In the genomic region with DNA sequence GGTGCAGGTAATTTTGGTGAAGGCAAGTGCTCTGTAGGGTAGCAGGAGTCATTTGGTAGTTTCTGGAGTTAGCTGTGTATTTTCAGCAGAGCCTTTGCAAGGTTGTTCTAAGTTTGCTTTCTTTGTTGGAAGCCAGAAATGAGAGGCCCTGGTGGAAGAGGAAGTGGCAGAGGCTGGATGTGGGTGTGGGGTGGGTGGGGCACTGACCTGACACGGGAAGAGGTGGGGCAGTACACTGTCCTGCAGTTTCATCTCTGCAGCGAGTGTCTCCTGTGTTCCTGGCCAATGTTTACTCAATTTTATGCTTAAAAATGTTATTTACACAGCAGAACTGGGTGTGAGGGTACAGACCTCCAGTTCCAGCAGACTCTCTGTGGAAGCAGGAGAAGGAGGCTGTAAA, we compare ENCODE assay signal across 19 mouse cellular contexts.
A peak's percentile ranks its signal among the peaks of the same experiment; 100 is the strongest.
DNase-seq lines count a peak whose midpoint lies in the region; ATAC-seq and TF ChIP-seq lines count a peak whose summit lies in the region.
"Had no signal": no experiment of that assay in that cellular context is flagged by ENCODE, and none has a peak within 500 bp of the region (broad histone marks: within the 10 kb centered on the region; RNA-seq: fewer than 3 reads in every experiment).

No protein-coding gene starts in this region.

- no peaks in the 10 kb centered on the region for H3K9me3 ChIP-seq in intestine, embryonic 16.5 days (ENCODE audit: control insufficient read depth, low read length)
- H3K9me3 ChIP-seq: heart, embryonic 13.5 days; liver, embryonic 13.5 days; neural tube, embryonic 15.5 days had no signal

- no peak for TF ChIP-seq POLR2A in spleen, adult 2 months (IDR thresholded peaks at IDR 0.05; ENCODE audit: low read depth, low read length)

- H3K4me2 ChIP-seq in intestine, embryonic 16.5 days (ENCODE audit: low read depth, low read length) = no peak overlapping the region
- H3K4me2 ChIP-seq: heart, embryonic 13.5 days; liver, embryonic 13.5 days; neural tube, embryonic 15.5 days had no signal

- TF ChIP-seq CTCF in spleen, adult 2 months (IDR thresholded peaks at IDR 0.05; ENCODE audit: extremely low read depth, insufficient read depth, insufficient read length, insufficient replicate concordance) = no peak

- H3K4me3 ChIP-seq in spleen, adult 2 months (ENCODE audit: extremely low read depth, insufficient read depth, insufficient read length) = no peak overlapping the region
- H3K4me3 ChIP-seq in intestine, embryonic 16.5 days (ENCODE audit: low read length) = no peak overlapping the region
- H3K4me3 ChIP-seq: erythroblast, embryonic 14.5 days; heart, embryonic 13.5 days; liver, embryonic 13.5 days; neural tube, embryonic 15.5 days had no signal

- peak overlapping the region; percentile 45; the same call in 1 of the 2 replicates for H3K27ac ChIP-seq in spleen, adult 2 months (ENCODE audit: insufficient read depth, low read length)
- no peak overlapping the region for H3K27ac ChIP-seq in intestine, embryonic 16.5 days (ENCODE audit: low read length)
- H3K27ac ChIP-seq: heart, embryonic 13.5 days; liver, embryonic 13.5 days; neural tube, embryonic 15.5 days had no signal

- H3K4me1 ChIP-seq in spleen, adult 2 months (ENCODE audit: control insufficient read depth, insufficient read depth, insufficient read length) = peaks cover 13% of the 10 kb centered on the region; the same call in 1 of the 2 replicates
- H3K4me1 ChIP-seq in intestine, embryonic 16.5 days (ENCODE audit: control insufficient read depth, insufficient read depth, low read length) = no peaks in the 10 kb centered on the region
- H3K4me1 ChIP-seq: liver, embryonic 13.5 days; neural tube, embryonic 15.5 days had no signal

- H3K9ac ChIP-seq in intestine, embryonic 16.5 days (ENCODE audit: low read depth, low read length) = no peak overlapping the region
- H3K9ac ChIP-seq: heart, embryonic 13.5 days; liver, embryonic 13.5 days; neural tube, embryonic 15.5 days had no signal

- 4% methylated on average over 2 of the region's 2 CpGs for WGBS in spleen, adult 2 months
- 27% methylated on average over 2 of the region's 2 CpGs for WGBS in intestine, embryonic 16.5 days

- H3K36me3 ChIP-seq in spleen, adult 2 months (ENCODE audit: control insufficient read depth, insufficient read depth, low read length) = no peaks in the 10 kb centered on the region
- no peaks in the 10 kb centered on the region for H3K36me3 ChIP-seq in intestine, embryonic 16.5 days (ENCODE audit: control insufficient read depth, insufficient read depth, low read length)
- H3K36me3 ChIP-seq in splenic B cell, adult 2 months (ENCODE audit: control insufficient read depth, insufficient read depth, low read length, poor library complexity, severe bottlenecking) = no peaks in the 10 kb centered on the region
- H3K36me3 ChIP-seq: heart, embryonic 13.5 days; liver, embryonic 13.5 days; neural tube, embryonic 15.5 days had no signal

- no peaks in the 10 kb centered on the region for H3K27me3 ChIP-seq in spleen, adult 2 months (ENCODE audit: control insufficient read depth, insufficient read depth, low read length)
- no peaks in the 10 kb centered on the region for H3K27me3 ChIP-seq in intestine, embryonic 16.5 days (replicated peaks; ENCODE audit: control insufficient read depth, insufficient read depth, low read length)
- no peaks in the 10 kb centered on the region for H3K27me3 ChIP-seq in splenic B cell, adult 2 months (ENCODE audit: control insufficient read depth, insufficient read depth, low read length, poor library complexity, severe bottlenecking)
- H3K27me3 ChIP-seq: heart, embryonic 13.5 days; liver, embryonic 13.5 days; neural tube, embryonic 15.5 days had no signal

- ATAC-seq in intestine, embryonic 16.5 days = peak; percentile 77
- no peak for ATAC-seq in cerebellum, adult (ENCODE audit: insufficient number of reproducible peaks, low FRiP score, low TSS enrichment)

- DNase-seq in spleen, adult 2 months (ENCODE audit: low read depth in 1 of 2, low spot score in 2 of 2) = no peak
- no peak for DNase-seq in spleen, postnatal 14 days (ENCODE audit: low spot score in 2 of 2)
- peak; percentile 8 for DNase-seq in T-cell, adult 2 months (ENCODE audit: low spot score)
- peak; percentile 3 for DNase-seq in splenic B cell, adult 2 months (ENCODE audit: low read depth, low spot score)
- DNase-seq in testis, postnatal 10 days (ENCODE audit: low spot score) = no peak
- no peak for DNase-seq in urinary bladder, adult 18-20 months (ENCODE audit: low spot score in 2 of 2)
- DNase-seq: adrenal gland, adult 8-10 months; cerebellum, adult 9-10 months; gastrocnemius, postnatal 36 days; kidney, adult 2 months; layer of hippocampus, adult 9-11 months; liver, embryonic 13.5 days; right cerebral cortex, adult 18-20 months; thymus, postnatal 36 days had no signal

Comparison
In these comparisons a context has a peak if more than half of its experiments do, and no peak if none do; other contexts are left out.
1. DNase-seq: peak in T-cell, adult 2 months (single experiment) and splenic B cell, adult 2 months (single experiment); none in spleen, adult 2 months (0 of 2), spleen, postnatal 14 days (0 of 2), testis, postnatal 10 days (single experiment) and urinary bladder, adult 18-20 months (0 of 2).